Mouse (Mus musculus) kidney, adult 2 months (tissue): ENCODE measurements around the gene Fis1. TPM values are rescaled to one million over a fixed set of nuclear protein-coding genes. Genes with fewer than 3 reads are reported as not detected.
A peak's percentile ranks its signal among the peaks of the same experiment; 100 is the strongest.
"Not testable (repeated sequence)": the region's sequence is repeated elsewhere in the genome, so short reads cannot be mapped to it uniquely, and the experiment has no call there.

Source experiments
- DNase-seq: peaks from one replicate; pipeline ENCODE4 v3.0.0; 2021
- H3K27ac ChIP-seq: fragments of 200-500 bp; 2 replicates; pipeline ENCODE4 v1.5.1; 2012; ENCODE audit warnings: low read depth, low read length, control low read depth, inconsistent platforms; ENCODE audit not compliant: insufficient read depth
- H3K27me3 ChIP-seq: fragments of 200-500 bp; replicated peaks from 2 replicates; pipeline ENCODE4 v1.6.1; 2012; ENCODE audit warnings: mild to moderate bottlenecking, moderate library complexity, low read length, inconsistent platforms; ENCODE audit not compliant: control insufficient read depth, insufficient read depth
- H3K36me3 ChIP-seq: fragments of 200-500 bp; 2 replicates; pipeline ENCODE4 v1.6.1; 2012; ENCODE audit warnings: mild to moderate bottlenecking, moderate library complexity, low read length, inconsistent platforms; ENCODE audit not compliant: control insufficient read depth, insufficient read depth
- H3K4me1 ChIP-seq: fragments of 200-500 bp; 2 replicates; pipeline ENCODE4 v1.6.1; 2011; ENCODE audit warnings: low read length; ENCODE audit not compliant: control insufficient read depth, insufficient read depth
- H3K4me3 ChIP-seq: fragments of 200-500 bp; 2 replicates; pipeline ENCODE4 v1.5.1; 2011; ENCODE audit warnings: mild to moderate bottlenecking, low read depth, low read length, control low read depth; ENCODE audit not compliant: insufficient read depth
- CTCF ChIP-seq: fragments of 200-500 bp; conservative IDR thresholded peaks from 2 replicates; pipeline ENCODE4 v1.5.1; 2011; ENCODE audit warnings: low read depth, mild to moderate bottlenecking, control low read depth, low read length, moderate library complexity, mixed read lengths; ENCODE audit not compliant: insufficient read depth, insufficient read length
- POLR2A ChIP-seq: fragments of 200-500 bp; IDR thresholded peaks from one replicate; pipeline ENCODE4 v1.6.1; 2011; ENCODE audit warnings: low read depth, low read length, control low read depth
- WGBS: fragments of 180-500 bp; shearing (Covaris S2); methylation state at CpG from one replicate; pipeline ENCODE4 v1.1.7; 2018; 5-methylcytosine and 5-hydroxymethylcytosine counted together
- polyA plus RNA-seq: library from polyadenylated mRNA; depleted of rRNA; stranded (reverse); fragments of >200 nt; gene quantifications from 2 replicates; pipeline ENCODE4 v1.2.3, GENCODE M21; 2012

The Fis1 gene
- polyA plus RNA-seq, 1 experiment = 313 TPM

DNA sequence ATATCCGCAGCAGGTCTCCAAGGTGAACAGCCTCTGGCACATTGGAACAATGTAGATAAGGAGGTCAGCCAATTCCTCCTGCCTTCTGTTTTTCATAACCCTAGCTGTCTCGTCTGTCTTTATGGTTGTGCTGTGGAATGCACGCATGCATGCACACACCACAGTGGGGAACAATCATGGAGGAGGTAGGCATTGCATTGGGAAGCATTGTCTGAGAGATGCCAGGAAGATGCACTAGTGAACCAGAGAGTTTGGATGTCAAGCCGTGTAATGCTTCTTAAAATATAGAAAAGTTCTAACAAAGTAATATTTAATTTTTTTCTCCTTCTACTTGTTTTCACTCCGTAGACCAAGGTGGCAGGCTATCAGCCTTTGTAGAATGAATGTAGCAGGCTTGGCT lies 20.1 kb upstream of the Fis1 start:
- Histone ChIP-seq H3K4me1 (peaks cover 5% of the 10 kb centered on the region; the same call in 1 of the 2 replicates), H3K27me3 (no peaks in the 10 kb centered on the region), H3K4me3 (no peak overlapping the region), H3K27ac (no peak overlapping the region), H3K36me3 (no peaks in the 10 kb centered on the region)
- TF ChIP-seq POLR2A (no peak), CTCF (no peak)
- DNase-seq = no peak
- 83% methylated on average over 5 of the region's 5 CpGs for WGBS

DNA sequence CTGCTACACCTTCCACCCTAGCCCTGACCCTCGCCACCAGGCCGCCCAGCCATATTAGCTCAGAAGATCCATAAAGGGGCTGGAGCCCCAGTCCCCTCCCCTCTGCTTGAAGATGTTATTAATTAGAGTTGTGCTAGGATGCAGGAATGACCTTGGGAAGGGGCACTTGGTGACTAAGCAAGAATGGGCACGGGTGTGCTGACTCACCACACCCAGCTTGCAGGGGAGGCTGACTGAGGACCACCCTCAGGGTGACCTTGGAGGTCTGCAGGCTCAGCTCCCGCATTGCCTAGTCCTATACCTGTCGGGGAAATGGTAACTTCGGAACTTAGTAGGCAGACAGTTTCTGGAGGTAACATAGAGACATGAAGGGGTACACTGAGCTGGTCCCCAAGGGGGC lies 19.1 kb upstream of the Fis1 start:
- DNase-seq = no peak
- H3K27ac ChIP-seq = no peak overlapping the region
- no peak for TF ChIP-seq CTCF
- no peak for TF ChIP-seq POLR2A
- H3K36me3 ChIP-seq = no peaks in the 10 kb centered on the region
- no peak overlapping the region for H3K4me3 ChIP-seq
- no peaks in the 10 kb centered on the region for H3K27me3 ChIP-seq
- WGBS = 91% methylated on average over 6 of the region's 6 CpGs
- peaks cover 5% of the 10 kb centered on the region; the same call in 1 of the 2 replicates for H3K4me1 ChIP-seq

DNA sequence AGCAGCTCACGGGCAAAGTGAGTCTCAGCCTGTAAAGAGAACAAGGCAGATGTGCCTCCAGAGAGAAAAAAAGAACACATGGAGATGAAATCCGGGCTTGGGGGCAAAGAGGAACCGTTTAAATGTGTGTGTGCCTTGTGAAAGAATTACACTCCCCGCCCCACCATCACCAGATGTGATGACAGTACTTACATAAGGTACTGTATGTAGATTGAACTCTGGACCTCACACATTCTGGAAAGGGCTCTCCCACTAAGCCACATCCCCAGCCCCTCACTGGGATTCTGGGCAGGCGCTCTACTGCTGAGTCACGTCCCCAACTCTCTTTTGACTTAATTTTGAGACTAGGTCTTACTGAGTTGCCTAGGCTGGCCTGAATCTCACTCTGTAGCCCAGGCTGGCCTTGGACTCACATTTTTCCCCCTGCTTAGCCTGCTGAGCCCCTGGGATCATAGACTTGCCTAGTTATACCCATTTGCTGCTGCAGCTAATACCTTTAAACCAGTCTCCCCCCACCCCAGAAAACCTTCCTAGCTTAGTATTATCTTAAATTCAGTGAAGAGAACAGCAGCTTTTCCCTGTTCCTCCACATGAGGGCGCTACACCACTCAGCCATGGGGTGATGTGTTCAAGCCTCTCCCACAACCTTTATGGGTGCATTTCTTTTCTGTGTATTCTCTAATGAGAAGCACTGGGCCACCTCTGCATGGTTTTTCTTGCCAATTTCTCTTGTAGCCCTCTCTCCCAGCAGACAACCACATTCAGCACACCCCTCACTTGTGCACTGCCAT lies 17.0 kb upstream of the Fis1 start:
- WGBS = 68% methylated on average over 7 of the region's 7 CpGs
- no peak for DNase-seq
- H3K27ac ChIP-seq = no peak overlapping the region

DNA sequence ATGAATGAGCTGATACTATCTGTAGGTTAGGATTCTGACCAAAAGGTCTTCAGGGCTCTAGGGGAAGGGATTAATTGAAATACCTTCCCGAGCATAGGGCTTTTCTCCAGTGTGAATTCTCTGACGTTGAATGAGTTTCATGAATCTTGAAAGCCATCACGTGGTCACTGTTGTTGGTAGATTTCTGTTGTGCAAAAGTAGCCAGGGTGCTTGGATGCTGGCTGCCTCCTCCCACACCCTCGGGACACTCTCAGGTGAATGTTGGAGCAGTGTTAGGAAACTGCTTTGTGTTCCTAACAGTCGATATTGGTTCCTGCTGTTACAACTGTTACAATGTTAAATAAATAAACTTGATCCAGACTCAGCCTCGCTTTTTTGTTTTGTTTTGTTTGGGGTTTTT lies 16.3 kb upstream of the Fis1 start:
- 81% methylated on average over 6 of the region's 6 CpGs for WGBS
- no peak overlapping the region for H3K27ac ChIP-seq

More for the DNA sequence above, 17.0 kb upstream of the Fis1 start:
- Histone ChIP-seq H3K27me3 (no peaks in the 10 kb centered on the region), H3K4me1 (no peaks in the 10 kb centered on the region), H3K4me3 (no peak overlapping the region), H3K36me3 (no peaks in the 10 kb centered on the region)
- TF ChIP-seq POLR2A = no peak
- TF ChIP-seq CTCF = peak; percentile 67

DNA sequence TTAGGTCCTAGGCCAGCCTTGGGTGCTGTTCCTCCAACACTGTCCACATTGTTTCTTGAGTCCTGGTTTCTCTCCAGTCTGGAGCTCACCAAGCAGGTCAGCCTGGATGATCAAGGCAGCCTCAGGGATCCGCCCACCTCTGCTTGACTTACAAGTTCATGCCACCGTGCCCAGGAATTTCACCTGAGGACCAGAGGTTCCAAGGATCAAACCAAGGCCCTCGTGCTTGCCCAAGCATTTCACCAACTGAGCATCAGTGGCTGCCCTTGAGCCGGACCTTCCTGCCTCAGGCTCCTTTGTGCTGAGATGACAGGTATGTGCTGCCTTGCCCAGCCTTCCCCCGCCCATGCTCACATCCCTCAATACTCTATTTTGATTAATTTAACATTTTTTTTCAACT lies 15.5 kb upstream of the Fis1 start:
- Histone ChIP-seq H3K27me3 (no peaks in the 10 kb centered on the region), H3K4me3 (no peak overlapping the region), H3K4me1 (no peaks in the 10 kb centered on the region), H3K36me3 (no peaks in the 10 kb centered on the region), H3K27ac (no peak overlapping the region)
- WGBS = 61% methylated on average over 5 of the region's 5 CpGs
- peak; percentile 92 for DNase-seq
- no peak for TF ChIP-seq POLR2A
- TF ChIP-seq CTCF = no peak

More for the DNA sequence above, 16.3 kb upstream of the Fis1 start:
- Histone ChIP-seq H3K36me3 (no peaks in the 10 kb centered on the region), H3K27me3 (no peaks in the 10 kb centered on the region), H3K4me3 (no peak overlapping the region), H3K4me1 (no peaks in the 10 kb centered on the region)
- no peak for DNase-seq
- TF ChIP-seq CTCF (no peak), POLR2A (no peak)

DNA sequence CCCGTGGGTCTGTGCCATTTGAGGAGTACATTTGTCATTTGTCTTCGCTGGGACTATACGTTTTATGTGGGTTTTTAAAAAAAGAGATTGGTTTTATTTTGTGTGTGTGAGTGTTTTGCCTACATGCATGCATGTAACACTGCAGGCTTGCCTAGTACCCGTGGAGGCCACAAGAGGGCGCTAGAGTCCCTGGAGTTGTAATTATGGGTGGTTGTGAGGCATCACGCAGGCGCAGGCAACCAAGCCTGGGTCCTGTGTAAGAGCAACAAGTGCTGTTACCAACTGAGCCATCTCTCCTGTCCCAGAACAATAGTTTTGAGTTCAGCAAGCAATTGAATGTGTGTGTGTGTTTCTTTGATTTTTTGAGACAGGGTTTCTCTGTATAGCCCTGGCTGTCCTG lies 13.8 kb upstream of the Fis1 start:
- TF ChIP-seq CTCF (peak; percentile 50), POLR2A (no peak)
- Histone ChIP-seq H3K4me3 (no peak overlapping the region), H3K36me3 (no peaks in the 10 kb centered on the region), H3K27me3 (no peaks in the 10 kb centered on the region), H3K4me1 (no peaks in the 10 kb centered on the region), H3K27ac (no peak overlapping the region)
- 73% methylated on average over 7 of the region's 7 CpGs for WGBS
- no peak for DNase-seq

DNA sequence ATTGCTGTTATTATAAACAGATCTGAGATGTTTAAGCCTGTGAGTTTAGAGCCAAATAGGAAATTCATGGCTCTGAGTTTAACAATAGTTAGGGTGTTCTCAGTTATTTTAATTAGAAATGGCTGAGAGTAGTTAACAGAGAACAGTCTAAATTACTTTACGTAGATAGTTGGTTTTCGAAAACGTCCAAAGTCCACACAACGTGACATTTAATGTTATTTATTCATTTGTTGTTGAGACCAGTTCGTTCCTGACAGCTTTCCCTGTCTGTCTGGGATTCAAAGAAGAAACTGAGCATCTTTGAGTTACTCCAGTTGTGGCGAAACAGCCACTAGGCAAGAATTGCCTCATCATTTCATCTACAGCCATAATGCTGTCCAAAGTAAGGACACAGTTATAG lies 13.0 kb upstream of the Fis1 start:
- H3K27me3 ChIP-seq, H3K36me3 ChIP-seq: not testable (repeated sequence)
- WGBS = 65% methylated on average over 6 of the region's 6 CpGs

More for the DNA sequence above, 13.0 kb upstream of the Fis1 start:
- H3K27ac ChIP-seq, H3K4me3 ChIP-seq, H3K4me1 ChIP-seq: not testable (repeated sequence)
- DNase-seq = peak; percentile 61
